Mouse (Mus musculus): ENCODE measurements around the gene Fgfrl1. TPM values are rescaled to one million over a fixed set of nuclear protein-coding genes. Genes with fewer than 3 reads are reported as not detected.

The Fgfrl1 gene
- polyA plus RNA-seq, 1 experiment: 65.1 TPM

Other genes starting within 250 kb of the Fgfrl1 start
- gene Mfsd7a, start 243.5 kb upstream of the Fgfrl1 start, polyA plus RNA-seq (2012; rRNA removed): 5.0 and 5.3 TPM in 2 replicates
- 9.0 and 10.2 TPM in 2 replicates for gene Pcgf3, start 231.2 kb upstream of the Fgfrl1 start, polyA plus RNA-seq (2012; rRNA removed)
- gene Cplx1, start 142.4 kb upstream of the Fgfrl1 start, polyA plus RNA-seq (2012; rRNA removed): 0.26 and 0.59 TPM in 2 replicates
- 80.5 and 89.0 TPM in 2 replicates for gene Gak, start 62.6 kb upstream of the Fgfrl1 start, polyA plus RNA-seq (2012; rRNA removed)
- 67.1 and 76.4 TPM in 2 replicates for gene Tmem175, start 62.6 kb upstream of the Fgfrl1 start, polyA plus RNA-seq (2012; rRNA removed)
- gene Idua, start 32.1 kb upstream of the Fgfrl1 start, polyA plus RNA-seq (2012; rRNA removed): 9.1 and 12.7 TPM in 2 replicates
- gene Dgkq, start 22.7 kb upstream of the Fgfrl1 start, polyA plus RNA-seq (2012; rRNA removed): 27.9 and 34.8 TPM in 2 replicates
- gene Slc26a1, start 16.8 kb upstream of the Fgfrl1 start, polyA plus RNA-seq (2012; rRNA removed): 257 and 309 TPM in 2 replicates
- gene Rnf212, start 82.6 kb downstream of the Fgfrl1 start, polyA plus RNA-seq (2012; rRNA removed): not detected in 2 replicates
- gene Tmed11, start 103.0 kb downstream of the Fgfrl1 start, polyA plus RNA-seq (2012; rRNA removed): not detected in 2 replicates
- not detected in 2 replicates for gene Vmn2r8, start 116.5 kb downstream of the Fgfrl1 start, polyA plus RNA-seq (2012; rRNA removed)
- not detected in 2 replicates for gene Vmn2r9, start 160.2 kb downstream of the Fgfrl1 start, polyA plus RNA-seq (2012; rRNA removed)